ENCODE assay signal across 20 mouse cellular contexts in the genomic region with DNA sequence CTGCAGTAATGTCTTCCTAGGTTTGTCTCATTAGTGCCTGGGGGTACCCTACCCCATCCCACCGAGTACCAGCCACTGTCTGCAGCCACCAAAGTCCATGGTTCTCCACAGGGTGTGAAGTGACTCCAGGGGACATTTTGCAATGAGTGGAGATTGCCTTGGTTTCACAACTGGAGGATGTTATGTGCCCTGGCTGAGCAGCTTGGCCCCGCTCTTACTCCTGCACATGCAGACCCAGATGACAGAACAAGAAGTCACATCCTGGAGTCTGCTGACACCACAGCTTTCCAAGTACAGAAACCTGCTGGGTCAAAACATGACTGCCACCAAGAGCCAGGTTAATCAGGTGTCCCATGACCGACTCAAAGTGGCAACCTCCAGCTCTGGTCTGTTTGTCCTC. TPM values are rescaled to one million over a fixed set of nuclear protein-coding genes. Genes with fewer than 3 reads are reported as not detected.
DNase-seq lines count a peak whose midpoint lies in the region; ATAC-seq lines count a peak whose summit lies in the region.
"Had no signal": no experiment of that assay in that cellular context is flagged by ENCODE, and none has a peak within 500 bp of the region (broad histone marks: within the 10 kb centered on the region; RNA-seq: fewer than 3 reads in every experiment).

No protein-coding gene starts in this region.

- DNase-seq in adrenal gland, adult 8-10 months = peak; percentile 30
- DNase-seq in adrenal gland, adult (ENCODE audit: inconsistent age in 2 of 2, low spot score in 1 of 2) = no peak
- peak; percentile 26 to 33 for DNase-seq in kidney, postnatal 36 days
- no peak for DNase-seq in kidney, postnatal 10 days
- peak; percentile 30 for DNase-seq in adipocyte (ENCODE audit: low spot score)
- DNase-seq in right cerebral cortex, postnatal 36 days (ENCODE audit: low spot score in 2 of 2) = no peak
- DNase-seq: adrenal gland, adult 2 months; B cell, adult 2 months; cerebellum, adult 11 months; cerebellum, adult 8-10 months; embryo, embryonic 11 days; gastrocnemius, postnatal 10 days; heart, adult 2 months; heart, postnatal 14 days had no signal

- ATAC-seq in megakaryocyte progenitor cell, adult 5-6 weeks (replicated peaks; ENCODE audit: poor library complexity) = peak; percentile 55; the same call in 1 of the 2 replicates
- ATAC-seq: CD4-positive, CD25-positive, alpha-beta regulatory T cell, adult 4 months; forebrain, embryonic 16.5 days; hindbrain, postnatal 0 days had no signal

RNA-seq across cellular contexts. Expression of gene Aldh3b3, which starts 3.4 kb away (rescaled TPM):
- total RNA-seq in adrenal gland, adult 8-10 months (2022) = 1 to 10 TPM in 2 of 4 experiments, under 1 TPM in 2; 0.11 to 1.5 (median 0.88) TPM
- total RNA-seq in megakaryocyte progenitor cell, adult 5-6 weeks (2015) = 0.32 and 0.71 TPM in 2 replicates
- 0.04 and 0.27 TPM in 2 replicates for total RNA-seq in megakaryocyte progenitor cell, adult 5-6 weeks (2017)
- total RNA-seq: gastrocnemius, postnatal 10 days; hematopoietic stem cell, adult 5-6 weeks; hindbrain, postnatal 0 days had no signal

RNA-seq across cellular contexts. Expression of gene Aldh3b2, which starts 17.1 kb away (rescaled TPM):
- 10 to 100 TPM in 2 of 4 experiments, 1 to 10 TPM in 2; 4.5 to 15.8 (median 9.7) TPM for total RNA-seq in adrenal gland, adult 8-10 months (2022)
- not detected in 2 replicates for total RNA-seq in megakaryocyte progenitor cell, adult 5-6 weeks (2015)
- 0.25 TPM in 1 of 2 replicates, not detected in the other for total RNA-seq in megakaryocyte progenitor cell, adult 5-6 weeks (2017)
- total RNA-seq: hematopoietic stem cell, adult 5-6 weeks had no signal

RNA-seq across cellular contexts. Expression of gene Unc93b1, which starts 20.0 kb away (rescaled TPM):
- total RNA-seq in adrenal gland, adult 8-10 months (2022) = 10 to 100 TPM; 69.4 to 85.5 (median 71.5) TPM
- 95.9 and 111 TPM in 2 replicates for total RNA-seq in megakaryocyte progenitor cell, adult 5-6 weeks (2015)
- 175 and 202 TPM in 2 replicates for total RNA-seq in megakaryocyte progenitor cell, adult 5-6 weeks (2017)

RNA-seq across cellular contexts. Expression of gene Aldh3b1, which starts 25.4 kb away (rescaled TPM):
- total RNA-seq in adrenal gland, adult 8-10 months (2022) = 100 to 1,000 TPM in 2 of 4 experiments, 10 to 100 TPM in 2; 35.5 to 262 (median 145) TPM
- total RNA-seq in megakaryocyte progenitor cell, adult 5-6 weeks (2015) = 5.0 and 6.9 TPM in 2 replicates
- total RNA-seq in megakaryocyte progenitor cell, adult 5-6 weeks (2017) = 10.5 and 12.6 TPM in 2 replicates
- total RNA-seq: G1E had no signal

RNA-seq across cellular contexts. Expression of gene Acy3, which starts 31.3 kb away (rescaled TPM):
- 10 to 100 TPM; 17.9 to 37.7 (median 23.4) TPM for total RNA-seq in adrenal gland, adult 8-10 months (2022)
- total RNA-seq in megakaryocyte progenitor cell, adult 5-6 weeks (2015) = 3.4 and 3.9 TPM in 2 replicates
- total RNA-seq in megakaryocyte progenitor cell, adult 5-6 weeks (2017) = 1.2 and 1.6 TPM in 2 replicates

Comparison
In these comparisons a context has a peak if more than half of its experiments do, and no peak if none do; other contexts are left out.
1. DNase-seq: peak in adrenal gland, adult 8-10 months (single experiment), kidney, postnatal 36 days (2 of 2) and adipocyte (single experiment); none in adrenal gland, adult (0 of 2), kidney, postnatal 10 days (single experiment) and right cerebral cortex, postnatal 36 days (0 of 2).
2. RNA of gene Aldh3b2, which starts 17.1 kb away (total RNA-seq): 4.5 to 15.8 TPM in adrenal gland, adult 8-10 months; 0.25 TPM in megakaryocyte progenitor cell, adult 5-6 weeks; every median in the first group is over 4 times any median in the second.